In the genomic region with DNA sequence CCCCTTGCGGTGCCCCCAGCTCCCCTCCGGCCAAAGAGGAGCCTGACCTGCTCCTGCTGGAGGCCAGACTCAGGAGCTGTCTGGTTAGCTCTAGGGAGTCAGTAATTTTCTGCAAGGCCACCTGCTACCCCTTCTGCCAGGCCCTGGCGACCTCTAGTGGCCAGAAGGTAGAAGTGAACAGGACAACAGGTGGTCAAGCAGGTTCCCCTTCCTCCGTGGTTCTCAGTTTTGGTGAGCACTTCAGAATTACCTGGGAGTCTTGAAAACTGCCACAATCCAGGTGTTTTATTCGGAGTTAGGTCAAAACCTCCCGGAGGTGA, we compare ENCODE assay signal across 8 mouse cellular contexts. TPM values are rescaled to one million over a fixed set of nuclear protein-coding genes. Genes with fewer than 3 reads are reported as not detected.
DNase-seq lines count a peak whose midpoint lies in the region; ATAC-seq and TF ChIP-seq lines count a peak whose summit lies in the region.

No protein-coding gene starts in this region.

- no peak for ATAC-seq in midbrain, embryonic 16.5 days
- peak; percentile 66; the same call in 1 of the 2 replicates for ATAC-seq in intestine, postnatal 0 days
- ATAC-seq in midbrain, embryonic 14.5 days (ENCODE audit: low FRiP score, low TSS enrichment), result peak; percentile 43; the same call in 1 of the 2 replicates
- ATAC-seq in stomach, embryonic 15.5 days (ENCODE audit: insufficient read depth, low FRiP score, low read depth), result peak; percentile 66; the same call in 1 of the 2 replicates

- no peak overlapping the region for H3K4me3 ChIP-seq in midbrain, embryonic 10.5 days
- H3K4me3 ChIP-seq in midbrain, embryonic 16.5 days (ENCODE audit: low read depth, low read length), result no peak overlapping the region
- peak overlapping the region; percentile 25; the same call in 1 of the 2 replicates for H3K4me3 ChIP-seq in gastrocnemius, adult 2 months
- no peak overlapping the region for H3K4me3 ChIP-seq in intestine, postnatal 0 days (ENCODE audit: low read depth, low read length)
- no peak overlapping the region for H3K4me3 ChIP-seq in midbrain, embryonic 14.5 days (replicated peaks; ENCODE audit: low read depth, low read length)
- no peak overlapping the region for H3K4me3 ChIP-seq in stomach, embryonic 15.5 days (replicated peaks)

- DNase-seq in midbrain, embryonic 10.5 days (ENCODE audit: low spot score), result peak; percentile 88
- DNase-seq in cerebellum, postnatal 36 days, result peak; percentile 71 to 72
- peak; percentile 84 for DNase-seq in gastrocnemius, adult 2 months
- DNase-seq in left cerebral cortex, postnatal 36 days (ENCODE audit: low spot score in 2 of 2), result peak; percentile 56 to 72
- DNase-seq in midbrain, embryonic 14.5 days, result peak; percentile 81

- H3K27me3 ChIP-seq in midbrain, embryonic 10.5 days (ENCODE audit: low read depth, poor library complexity, severe bottlenecking), result peaks cover 24% of the 10 kb centered on the region
- no peaks in the 10 kb centered on the region for H3K27me3 ChIP-seq in midbrain, embryonic 16.5 days (ENCODE audit: control insufficient read depth, insufficient read depth, low read depth, low read length)
- no peaks in the 10 kb centered on the region for H3K27me3 ChIP-seq in intestine, postnatal 0 days (replicated peaks; ENCODE audit: control insufficient read depth, insufficient read depth, low read length)
- H3K27me3 ChIP-seq in midbrain, embryonic 14.5 days (ENCODE audit: control insufficient read depth, insufficient read depth, low read length), result no peaks in the 10 kb centered on the region
- no peaks in the 10 kb centered on the region for H3K27me3 ChIP-seq in stomach, embryonic 15.5 days (replicated peaks)

- no peaks in the 10 kb centered on the region for H3K36me3 ChIP-seq in midbrain, embryonic 10.5 days
- no peaks in the 10 kb centered on the region for H3K36me3 ChIP-seq in midbrain, embryonic 16.5 days (ENCODE audit: control insufficient read depth, insufficient read depth, low read length)
- H3K36me3 ChIP-seq in intestine, postnatal 0 days (ENCODE audit: control insufficient read depth, insufficient read depth), result no peaks in the 10 kb centered on the region
- H3K36me3 ChIP-seq in midbrain, embryonic 14.5 days (ENCODE audit: control insufficient read depth, insufficient read depth, low read length), result no peaks in the 10 kb centered on the region
- H3K36me3 ChIP-seq in stomach, embryonic 15.5 days, result no peaks in the 10 kb centered on the region

- 5% methylated on average over 6 of the region's 6 CpGs for WGBS in midbrain, embryonic 10.5 days
- 6% methylated on average over 6 of the region's 6 CpGs for WGBS in midbrain, embryonic 16.5 days
- 2% methylated on average over 6 of the region's 6 CpGs for WGBS in intestine, postnatal 0 days
- 2% methylated on average over 6 of the region's 6 CpGs for WGBS in midbrain, embryonic 14.5 days
- 3% methylated on average over 6 of the region's 6 CpGs for WGBS in stomach, embryonic 15.5 days

- no peak overlapping the region for H3K4me2 ChIP-seq in midbrain, embryonic 16.5 days (ENCODE audit: low read length)
- no peak overlapping the region for H3K4me2 ChIP-seq in intestine, postnatal 0 days (replicated peaks; ENCODE audit: low read depth)
- H3K4me2 ChIP-seq in midbrain, embryonic 14.5 days (ENCODE audit: low read length), result no peak overlapping the region
- H3K4me2 ChIP-seq in stomach, embryonic 15.5 days, result no peak overlapping the region

- H3K9me3 ChIP-seq in midbrain, embryonic 10.5 days (replicated peaks), result no peaks in the 10 kb centered on the region
- H3K9me3 ChIP-seq in midbrain, embryonic 16.5 days (replicated peaks; ENCODE audit: control insufficient read depth, low read length, poor library complexity, severe bottlenecking), result no peaks in the 10 kb centered on the region
- H3K9me3 ChIP-seq in intestine, postnatal 0 days (ENCODE audit: control insufficient read depth), result no peaks in the 10 kb centered on the region
- H3K9me3 ChIP-seq in midbrain, embryonic 14.5 days (ENCODE audit: control insufficient read depth, low read length), result no peaks in the 10 kb centered on the region
- no peaks in the 10 kb centered on the region for H3K9me3 ChIP-seq in stomach, embryonic 15.5 days

- peaks cover 40% of the 10 kb centered on the region for H3K4me1 ChIP-seq in midbrain, embryonic 10.5 days
- H3K4me1 ChIP-seq in midbrain, embryonic 16.5 days (ENCODE audit: control insufficient read depth, insufficient read depth, low read length), result 0 out of 2 replicates have a peak, but pooled peaks cover 6% of the 10 kb centered on the region
- H3K4me1 ChIP-seq in intestine, postnatal 0 days (replicated peaks; ENCODE audit: control insufficient read depth, insufficient read depth, low read length), result 0 out of 2 replicates have a peak, but pooled peaks cover 5% of the 10 kb centered on the region
- H3K4me1 ChIP-seq in midbrain, embryonic 14.5 days (ENCODE audit: control insufficient read depth, insufficient read depth, low read length), result 0 out of 2 replicates have a peak, but pooled peaks cover 6% of the 10 kb centered on the region
- no peaks in the 10 kb centered on the region for H3K4me1 ChIP-seq in stomach, embryonic 15.5 days

- TF ChIP-seq CTCF in gastrocnemius, adult 2 months (IDR thresholded peaks at IDR 0.05), result peak; percentile 97
- peak; percentile 97 for TF ChIP-seq CTCF in intestine, postnatal 0 days (IDR thresholded peaks at IDR 0.05; ENCODE audit: low read depth)

- intact Hi-C loops in gastrocnemius, adult 2 months (cut with DNase I), result loop anchor here (1.0 to 2.0 kb wide), 3 partner anchors 22 to 214 kb away; no protein-coding TSS in a partner anchor
- intact Hi-C loops in left cerebral cortex, postnatal 36 days (cut with DNase I), result loop anchor here (1.0 kb wide), 1 partner anchor 214 kb away; no protein-coding TSS in a partner anchor

- peak overlapping the region; percentile 82 for H3K27ac ChIP-seq in midbrain, embryonic 10.5 days (replicated peaks)
- H3K27ac ChIP-seq in midbrain, embryonic 16.5 days (ENCODE audit: low read length), result no peak overlapping the region
- peak overlapping the region; percentile 51 for H3K27ac ChIP-seq in gastrocnemius, adult 2 months
- H3K27ac ChIP-seq in intestine, postnatal 0 days (ENCODE audit: low read depth, low read length), result no peak overlapping the region
- no peak overlapping the region for H3K27ac ChIP-seq in midbrain, embryonic 14.5 days (replicated peaks; ENCODE audit: low read depth, low read length)
- no peak overlapping the region for H3K27ac ChIP-seq in stomach, embryonic 15.5 days

- H3K9ac ChIP-seq in midbrain, embryonic 16.5 days (ENCODE audit: low read depth, low read length), result no peak overlapping the region
- no peak overlapping the region for H3K9ac ChIP-seq in intestine, postnatal 0 days (ENCODE audit: low read depth, low read length)
- no peak overlapping the region for H3K9ac ChIP-seq in midbrain, embryonic 14.5 days (replicated peaks; ENCODE audit: low read length)
- no peak overlapping the region for H3K9ac ChIP-seq in stomach, embryonic 15.5 days

RNA-seq across cellular contexts. Expression of a gene that starts 24.5 kb away (rescaled TPM):
- 39.8 and 48.1 TPM in 2 replicates for polyA plus RNA-seq in midbrain, embryonic 10.5 days (2016; fragmentation: Nextera tagmentation; extraction: Ambion mirVana)
- polyA plus RNA-seq in midbrain, embryonic 16.5 days (2015; fragmentation: Nextera tagmentation; extraction: Ambion mirVana), result 5.4 and 6.4 TPM in 2 replicates
- total RNA-seq in gastrocnemius, adult 2 months (2021), result 100 to 1,000 TPM; 163 to 166 TPM
- 0.61 and 0.91 TPM in 2 replicates for polyA plus RNA-seq in intestine, postnatal 0 days (2015; fragmentation: Nextera tagmentation; extraction: Ambion mirVana)
- total RNA-seq in left cerebral cortex, postnatal 36 days (2021), result 10 to 100 TPM; 75.1 to 93.6 TPM
- polyA plus RNA-seq in midbrain, embryonic 14.5 days (2014; fragmentation: Nextera tagmentation; extraction: Ambion mirVana), result 6.0 and 7.0 TPM in 2 replicates
- polyA plus RNA-seq in stomach, embryonic 15.5 days (2015; fragmentation: Nextera tagmentation; extraction: Ambion mirVana), result 3.9 and 4.5 TPM in 2 replicates

RNA-seq across cellular contexts. Expression of a gene that starts 50.4 kb away (rescaled TPM):
- polyA plus RNA-seq in midbrain, embryonic 10.5 days (2016; fragmentation: Nextera tagmentation; extraction: Ambion mirVana), result 0.20 and 0.25 TPM in 2 replicates
- 0.88 and 1.2 TPM in 2 replicates for polyA plus RNA-seq in midbrain, embryonic 16.5 days (2015; fragmentation: Nextera tagmentation; extraction: Ambion mirVana)
- total RNA-seq in gastrocnemius, adult 2 months (2021), result not detected
- polyA plus RNA-seq in intestine, postnatal 0 days (2015; fragmentation: Nextera tagmentation; extraction: Ambion mirVana), result 6.2 and 7.3 TPM in 2 replicates
- 1 to 10 TPM; 7.4 to 7.8 TPM for total RNA-seq in left cerebral cortex, postnatal 36 days (2021)
- 0.63 and 1.0 TPM in 2 replicates for polyA plus RNA-seq in midbrain, embryonic 14.5 days (2014; fragmentation: Nextera tagmentation; extraction: Ambion mirVana)
- polyA plus RNA-seq in stomach, embryonic 15.5 days (2015; fragmentation: Nextera tagmentation; extraction: Ambion mirVana), result 1.5 and 1.7 TPM in 2 replicates

Comparison
In these comparisons a context has a peak if more than half of its experiments do, and no peak if none do; other contexts are left out.
1. H3K27ac ChIP-seq: peak in midbrain, embryonic 10.5 days (single experiment) and gastrocnemius, adult 2 months (single experiment); none in midbrain, embryonic 16.5 days (single experiment), intestine, postnatal 0 days (single experiment), midbrain, embryonic 14.5 days (single experiment) and stomach, embryonic 15.5 days (single experiment).
2. Peak in every context shown above with its lines, with median percentiles within 50 percentile points of each other: DNase-seq.